Mouse (Mus musculus): ENCODE results near the gene Cnfn. TPM values are rescaled to one million over a fixed set of nuclear protein-coding genes. Genes with fewer than 3 reads are reported as not detected.

The Cnfn gene
- polyA plus RNA-seq, 1 experiment from 2014 or later = not detected

GRCm38 (mm10) chr7:25385850-25386555, 16.5 kb upstream of the Cnfn start:
- WGBS = 87% methylated on average over 12 of the region's 12 CpGs
- no peak for DNase-seq (ENCODE audit: low spot score)
- peaks cover 61% of the 10 kb centered on the region for H3K36me3 ChIP-seq
- no peak overlapping the region for H3K27ac ChIP-seq
- peaks cover 14% of the 10 kb centered on the region for H3K4me1 ChIP-seq
- H3K27me3 ChIP-seq (ENCODE audit: low read depth, poor library complexity, severe bottlenecking) = peaks cover 5% of the 10 kb centered on the region; the same call in 1 of the 2 replicates
- H3K4me3 ChIP-seq = no peak overlapping the region
- no peaks in the 10 kb centered on the region for H3K9me3 ChIP-seq (replicated peaks)

GRCm38 (mm10) chr7:25385259-25385658, 15.7 kb upstream of the Cnfn start:
- DNase-seq (ENCODE audit: low spot score) = no peak
- peaks cover 12% of the 10 kb centered on the region for H3K27me3 ChIP-seq (ENCODE audit: low read depth, poor library complexity, severe bottlenecking)
- no peak overlapping the region for H3K27ac ChIP-seq
- H3K9me3 ChIP-seq (replicated peaks) = no peaks in the 10 kb centered on the region
- H3K36me3 ChIP-seq = peaks cover 61% of the 10 kb centered on the region
- WGBS = 93% methylated on average over 12 of the region's 12 CpGs
- no peak overlapping the region for H3K4me3 ChIP-seq
- H3K4me1 ChIP-seq = peaks cover 12% of the 10 kb centered on the region

- Histone ChIP-seq H3K4me3 (no peak overlapping the region), H3K9me3 (replicated peaks) (no peaks in the 10 kb centered on the region), H3K27me3 (ENCODE audit: low read depth, poor library complexity, severe bottlenecking) (peaks cover 12% of the 10 kb centered on the region), H3K27ac (no peak overlapping the region), H3K36me3 (peaks cover 61% of the 10 kb centered on the region), H3K4me1 (peaks cover 12% of the 10 kb centered on the region)
- DNase-seq (ENCODE audit: low spot score) = no peak
- 91% methylated on average over 9 of the region's 9 CpGs for WGBS
Measured at GRCm38 (mm10) chr7:25384818-25385217, 15.3 kb upstream of the Cnfn start.

DNA sequence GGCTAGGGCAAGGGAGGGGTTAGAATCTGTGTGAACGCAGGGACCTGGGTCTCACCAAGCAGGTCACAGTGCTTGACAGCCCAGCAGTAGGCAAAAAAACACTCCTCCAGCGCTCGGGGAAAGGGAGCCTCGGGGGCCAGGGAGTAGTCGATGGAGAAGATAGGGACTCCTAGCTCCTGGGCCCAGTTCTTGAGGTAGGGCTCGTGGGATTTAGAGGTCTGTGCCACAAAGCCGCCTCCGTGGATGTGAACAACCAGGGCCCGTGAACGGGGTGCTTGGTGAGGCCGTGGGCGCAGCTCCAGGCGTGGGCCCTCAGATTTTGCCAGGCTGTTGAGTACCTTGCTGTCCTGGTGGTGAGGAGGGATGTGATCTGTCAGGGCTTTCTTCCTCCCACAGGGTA, 14.8 kb upstream of the Cnfn start:
- Histone ChIP-seq H3K36me3 (peaks cover 61% of the 10 kb centered on the region), H3K27ac (no peak overlapping the region), H3K4me3 (no peak overlapping the region), H3K9me3 (replicated peaks) (no peaks in the 10 kb centered on the region), H3K27me3 (ENCODE audit: low read depth, poor library complexity, severe bottlenecking) (peaks cover 12% of the 10 kb centered on the region), H3K4me1 (peaks cover 15% of the 10 kb centered on the region)
- WGBS = 91% methylated on average over 13 of the region's 13 CpGs
- DNase-seq (ENCODE audit: low spot score) = no peak

DNA sequence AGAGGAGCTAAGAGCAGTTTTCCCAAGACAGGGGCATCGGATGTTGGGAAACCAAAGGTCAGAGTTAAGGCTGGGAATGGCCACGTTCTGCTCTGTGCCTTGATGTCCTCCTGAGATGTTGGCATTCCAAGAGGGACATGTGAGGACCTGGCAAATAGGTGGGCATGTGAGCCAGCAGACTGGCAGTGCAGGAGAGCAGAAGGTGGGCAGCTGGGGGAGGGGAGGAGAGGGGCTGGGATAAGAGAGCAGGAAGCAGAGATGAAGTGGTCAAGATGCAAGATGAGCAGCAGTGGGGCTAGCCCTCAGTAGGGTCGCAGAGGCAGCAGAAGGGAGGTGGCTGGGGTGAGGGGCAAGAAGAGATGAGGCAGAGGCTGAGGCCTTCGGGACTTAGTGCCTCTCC, 14.4 kb upstream of the Cnfn start:
- H3K4me3 ChIP-seq = no peak overlapping the region
- peaks cover 12% of the 10 kb centered on the region for H3K27me3 ChIP-seq (ENCODE audit: low read depth, poor library complexity, severe bottlenecking)
- H3K4me1 ChIP-seq = peaks cover 18% of the 10 kb centered on the region
- WGBS = 88% methylated on average over 4 of the region's 4 CpGs
- no peak overlapping the region for H3K27ac ChIP-seq
- no peak for DNase-seq (ENCODE audit: low spot score)
- H3K36me3 ChIP-seq = peaks cover 61% of the 10 kb centered on the region
- H3K9me3 ChIP-seq (replicated peaks) = no peaks in the 10 kb centered on the region

DNA sequence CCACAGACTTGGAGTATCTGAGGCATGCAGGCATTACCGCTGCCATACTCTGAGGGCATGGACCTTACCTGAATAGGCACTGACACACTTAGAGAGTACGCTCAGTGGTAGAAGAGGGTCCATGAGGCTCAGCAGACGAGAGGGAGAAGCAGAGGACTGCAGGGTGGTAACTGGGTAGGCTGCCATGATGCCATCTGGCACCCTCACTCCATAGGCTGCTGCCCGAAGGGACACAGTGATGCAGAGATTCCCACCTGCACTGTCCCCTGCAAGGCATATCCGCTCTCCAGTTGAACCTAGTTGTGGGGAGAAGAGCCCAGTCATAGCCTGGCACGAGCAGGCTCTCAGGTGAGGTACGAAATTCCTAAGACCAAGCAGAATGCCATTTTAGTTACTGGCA, 13.9 kb upstream of the Cnfn start:
- no peak overlapping the region for H3K27ac ChIP-seq
- no peaks in the 10 kb centered on the region for H3K9me3 ChIP-seq (replicated peaks)
- no peak for DNase-seq (ENCODE audit: low spot score)
- H3K27me3 ChIP-seq (ENCODE audit: low read depth, poor library complexity, severe bottlenecking) = peaks cover 12% of the 10 kb centered on the region
- WGBS = 88% methylated on average over 7 of the region's 7 CpGs
- H3K36me3 ChIP-seq = peaks cover 57% of the 10 kb centered on the region
- H3K4me3 ChIP-seq = no peak overlapping the region
- H3K4me1 ChIP-seq = peaks cover 18% of the 10 kb centered on the region

GRCm38 (mm10) chr7:25382541-25382940, 13.0 kb upstream of the Cnfn start:
- Histone ChIP-seq H3K36me3 (peaks cover 49% of the 10 kb centered on the region), H3K4me3 (no peak overlapping the region), H3K9me3 (replicated peaks) (no peaks in the 10 kb centered on the region), H3K27ac (no peak overlapping the region), H3K27me3 (ENCODE audit: low read depth, poor library complexity, severe bottlenecking) (peaks cover 12% of the 10 kb centered on the region), H3K4me1 (peaks cover 19% of the 10 kb centered on the region)
- no peak for DNase-seq (ENCODE audit: low spot score)

- 52% methylated on average over 3 of the region's 3 CpGs for WGBS
- Histone ChIP-seq H3K9me3 (replicated peaks) (no peaks in the 10 kb centered on the region), H3K27ac (no peak overlapping the region), H3K4me3 (no peak overlapping the region), H3K27me3 (ENCODE audit: low read depth, poor library complexity, severe bottlenecking) (peaks cover 22% of the 10 kb centered on the region), H3K36me3 (peaks cover 40% of the 10 kb centered on the region), H3K4me1 (peaks cover 32% of the 10 kb centered on the region)
- DNase-seq (ENCODE audit: low spot score) = no peak
Measured at GRCm38 (mm10) chr7:25381284-25381680, 11.8 kb upstream of the Cnfn start.

DNA sequence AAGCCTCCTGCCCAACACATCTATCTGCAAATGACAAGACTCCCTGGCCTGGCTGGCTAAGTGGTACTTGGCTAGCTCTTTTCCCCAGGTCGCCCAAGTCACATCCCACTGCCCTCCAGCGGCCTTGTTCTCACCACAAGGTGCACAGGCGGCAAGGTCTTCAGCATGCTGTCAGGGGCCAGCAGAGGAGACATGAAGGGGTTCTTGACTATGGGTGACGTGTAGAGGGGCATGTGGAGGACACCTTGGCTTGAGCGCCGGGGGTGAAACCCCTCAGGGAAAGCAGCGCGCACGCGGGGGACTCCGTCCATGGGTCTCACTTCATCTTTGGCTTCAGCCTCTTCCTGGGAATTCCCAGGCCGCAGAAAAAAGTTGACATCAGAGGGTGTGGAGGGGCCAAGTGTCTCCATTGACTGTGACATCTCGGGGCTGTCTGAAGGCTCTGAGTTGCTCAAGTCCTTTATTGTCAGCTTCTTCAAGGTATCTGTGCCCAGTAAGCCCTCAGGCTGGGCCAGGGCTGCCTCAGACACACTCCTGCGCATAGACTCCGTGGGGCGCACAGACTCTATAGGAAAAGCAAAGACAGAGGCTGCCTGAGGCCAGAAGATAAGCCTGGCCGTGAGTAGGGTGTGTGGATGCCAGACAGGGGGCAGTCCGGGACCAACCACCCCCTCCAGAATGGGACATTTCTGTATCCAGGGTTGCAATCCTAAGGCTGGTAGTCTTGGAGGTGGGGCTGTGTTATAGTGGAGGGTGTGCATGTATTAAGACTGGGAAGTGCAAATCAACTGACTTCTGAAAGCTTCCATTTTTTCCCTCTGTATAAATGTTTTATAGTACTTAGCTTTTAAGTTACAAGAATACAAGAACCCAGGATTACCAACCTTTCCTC, 11.1 kb upstream of the Cnfn start:
- DNase-seq (ENCODE audit: low spot score) = no peak
- 58% methylated on average over 18 of the region's 18 CpGs for WGBS
- H3K27ac ChIP-seq = no peak overlapping the region

DNA sequence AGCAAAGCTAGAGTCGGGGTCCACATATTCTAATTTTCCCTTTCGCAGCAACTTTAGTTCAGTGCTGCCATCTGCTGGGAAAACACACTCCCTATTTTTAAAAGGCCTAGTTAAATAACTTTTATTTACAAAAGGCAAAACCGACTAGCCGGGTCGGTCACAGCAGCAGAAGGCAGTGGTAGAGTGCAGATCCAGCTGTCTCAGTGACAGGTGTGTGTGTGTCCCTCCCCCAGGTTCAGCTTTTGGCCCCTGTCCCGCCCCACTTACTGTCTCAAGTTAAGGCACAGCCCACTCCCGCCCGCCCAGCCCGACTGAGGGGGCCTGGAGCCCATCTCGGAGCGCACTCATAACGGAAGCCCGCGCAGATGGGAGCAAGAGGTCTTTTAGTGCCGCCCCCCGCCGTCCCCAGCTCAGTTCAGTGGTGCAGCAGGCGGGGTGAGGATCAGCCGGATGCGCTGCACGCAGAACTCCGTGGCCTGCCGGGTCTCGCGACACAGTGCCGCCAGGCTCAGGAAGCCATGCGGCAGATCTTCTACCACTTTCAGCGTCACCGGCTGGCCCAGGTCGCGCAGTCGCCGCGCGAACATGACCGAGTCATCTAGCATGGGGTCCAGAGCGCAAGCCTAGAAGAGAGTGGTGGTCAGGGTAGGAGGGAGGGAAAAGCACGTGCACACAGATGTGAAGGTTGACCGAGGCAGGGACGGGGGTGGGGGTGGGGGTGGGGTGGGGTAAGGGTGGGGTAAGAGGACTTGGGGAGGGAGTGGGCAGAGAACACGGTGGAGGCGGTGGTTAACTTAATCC, 10.2 kb upstream of the Cnfn start:
- peak overlapping the region; percentile 84 for H3K27ac ChIP-seq
- 1% methylated on average over 41 of the region's 42 CpGs for WGBS
- peaks cover 27% of the 10 kb centered on the region for H3K36me3 ChIP-seq
- H3K9me3 ChIP-seq (replicated peaks) = no peaks in the 10 kb centered on the region
- peak overlapping the region; percentile 60 for H3K4me3 ChIP-seq
- peaks cover 32% of the 10 kb centered on the region for H3K27me3 ChIP-seq (ENCODE audit: low read depth, poor library complexity, severe bottlenecking)
- H3K4me1 ChIP-seq = peaks cover 34% of the 10 kb centered on the region
- peak; percentile 73 for DNase-seq (ENCODE audit: low spot score)

More for the DNA sequence above, 11.1 kb upstream of the Cnfn start:
- Histone ChIP-seq H3K9me3 (replicated peaks) (no peaks in the 10 kb centered on the region), H3K27me3 (ENCODE audit: low read depth, poor library complexity, severe bottlenecking) (peaks cover 27% of the 10 kb centered on the region), H3K4me3 (peak overlapping the region; percentile 60), H3K36me3 (peaks cover 35% of the 10 kb centered on the region), H3K4me1 (peaks cover 33% of the 10 kb centered on the region)

DNA sequence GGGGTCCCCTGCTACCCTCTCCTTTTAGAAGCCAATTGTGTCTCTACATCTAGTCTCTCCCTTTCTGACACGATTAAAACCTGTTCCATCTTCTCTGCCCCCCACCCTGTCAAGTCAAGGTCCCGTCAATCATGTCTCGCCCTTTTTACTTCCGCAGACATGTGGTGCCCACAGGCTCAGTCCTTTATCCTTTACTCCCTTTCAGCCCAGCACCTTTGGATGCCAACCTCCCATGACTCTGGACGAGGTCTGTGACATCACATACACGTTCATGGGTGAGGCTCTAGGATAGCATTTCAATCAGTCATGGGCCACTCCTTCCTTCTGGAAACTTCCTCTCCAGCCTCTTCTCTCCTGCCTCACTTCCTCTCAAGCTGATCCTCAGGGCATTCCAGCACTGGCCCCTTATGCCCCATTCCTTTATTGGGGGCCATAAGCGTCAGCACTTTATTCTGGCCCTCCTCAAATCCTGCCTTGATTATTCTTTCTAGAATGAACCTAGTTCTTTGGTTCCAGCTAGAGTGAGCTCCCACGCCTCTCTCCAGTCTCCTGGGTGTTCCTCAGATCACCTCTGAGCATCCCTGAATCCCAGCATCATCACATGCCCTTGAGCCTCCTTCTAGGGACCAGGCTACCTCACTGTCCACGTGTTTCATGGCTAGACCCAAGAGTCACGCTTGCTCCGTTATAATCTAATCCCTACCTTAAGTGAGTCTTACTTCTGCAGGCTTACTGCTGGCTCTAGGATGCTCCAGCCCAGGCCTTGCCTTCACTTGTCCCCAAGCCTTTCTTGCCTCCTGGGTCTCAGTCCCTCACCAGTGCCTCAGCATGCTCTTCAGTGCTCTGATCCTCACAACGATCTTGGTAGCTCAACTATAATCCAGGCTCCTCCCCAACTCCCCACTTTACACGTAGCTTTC, 8.9 kb upstream of the Cnfn start:
- Histone ChIP-seq H3K36me3 (peaks cover 14% of the 10 kb centered on the region), H3K4me3 (no peak overlapping the region), H3K4me1 (peaks cover 43% of the 10 kb centered on the region), H3K27ac (no peak overlapping the region), H3K9me3 (replicated peaks) (no peaks in the 10 kb centered on the region), H3K27me3 (ENCODE audit: low read depth, poor library complexity, severe bottlenecking) (peaks cover 32% of the 10 kb centered on the region)
- WGBS = 87% methylated on average over 13 of the region's 13 CpGs
- DNase-seq (ENCODE audit: low spot score) = no peak
